Mouse (Mus musculus): ENCODE measurements around the gene Isg15. TPM values are rescaled to one million over a fixed set of nuclear protein-coding genes. Genes with fewer than 3 reads are reported as not detected.
A peak's percentile ranks its signal among the peaks of the same experiment; 100 is the strongest.

Gene Isg15
- polyA plus RNA-seq, 1 experiment from 2014 or later: 13.8 TPM

DNA sequence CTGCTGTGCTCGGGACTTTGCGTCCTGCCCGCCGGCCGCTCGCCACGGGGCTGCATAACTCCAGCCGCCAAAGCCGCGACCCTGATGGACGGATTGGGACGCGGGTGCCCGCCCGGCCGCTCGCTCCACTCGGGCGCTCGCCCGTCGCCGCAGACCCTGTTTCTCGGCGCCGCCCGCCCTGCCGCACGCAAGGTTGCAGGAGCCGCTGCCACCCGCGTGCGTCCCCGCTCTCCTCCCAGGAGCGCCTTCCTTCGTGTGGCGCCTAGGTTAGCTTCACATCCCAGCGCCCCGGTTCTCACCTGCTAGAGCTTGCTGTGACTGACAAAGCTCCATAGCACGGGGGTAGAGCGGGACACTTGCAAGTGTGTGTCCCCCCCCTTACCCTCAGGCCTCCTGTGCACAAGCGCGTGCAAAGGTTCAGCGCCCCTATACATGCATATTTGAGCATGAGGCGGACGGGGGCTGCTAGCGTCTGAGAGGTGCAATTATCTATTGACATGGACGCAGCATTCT, 34.1 kb upstream of the Isg15 start, which contains the start of gene Plekhn1:
Gene Plekhn1 (minus strand): TSS at position 157 of the 513 bp plus-strand sequence.
- peak within 1 kb of the TSS; percentile 41 for H3K9ac ChIP-seq (replicated peaks; ENCODE audit: low read depth)
- DNase-seq (ENCODE audit: low spot score) (peak; percentile 72), ATAC-seq (peak; percentile 51)
- TF ChIP-seq CTCF (IDR thresholded peaks at IDR 0.05) (no peak), EP300 (IDR thresholded peaks at IDR 0.05) (no peak)
- peak within 1 kb of the TSS; percentile 79 for H3K4me3 ChIP-seq (ENCODE audit: low read depth, low read length)
- H3K4me2 ChIP-seq (replicated peaks; ENCODE audit: low read depth, low read length): peak within 1 kb of the TSS; percentile 94
- H3K9me3 ChIP-seq (ENCODE audit: low read length): no peaks in the 10 kb centered on the region
- peak within 1 kb of the TSS; percentile 77 for H3K27ac ChIP-seq (ENCODE audit: low read length)
- H3K4me1 ChIP-seq (ENCODE audit: insufficient read depth, low read depth, low read length): peaks cover 7% of the 10 kb centered on the region; the same call in 1 of the 2 replicates
- under 1% methylated on average over 30 of the region's 48 CpGs for WGBS
- no peaks in the 10 kb centered on the region for H3K27me3 ChIP-seq (replicated peaks; ENCODE audit: insufficient read depth, low read length)
- H3K36me3 ChIP-seq (ENCODE audit: insufficient read depth, low read length): peaks cover 12% of the 10 kb centered on the region; the same call in 1 of the 2 replicates

DNA sequence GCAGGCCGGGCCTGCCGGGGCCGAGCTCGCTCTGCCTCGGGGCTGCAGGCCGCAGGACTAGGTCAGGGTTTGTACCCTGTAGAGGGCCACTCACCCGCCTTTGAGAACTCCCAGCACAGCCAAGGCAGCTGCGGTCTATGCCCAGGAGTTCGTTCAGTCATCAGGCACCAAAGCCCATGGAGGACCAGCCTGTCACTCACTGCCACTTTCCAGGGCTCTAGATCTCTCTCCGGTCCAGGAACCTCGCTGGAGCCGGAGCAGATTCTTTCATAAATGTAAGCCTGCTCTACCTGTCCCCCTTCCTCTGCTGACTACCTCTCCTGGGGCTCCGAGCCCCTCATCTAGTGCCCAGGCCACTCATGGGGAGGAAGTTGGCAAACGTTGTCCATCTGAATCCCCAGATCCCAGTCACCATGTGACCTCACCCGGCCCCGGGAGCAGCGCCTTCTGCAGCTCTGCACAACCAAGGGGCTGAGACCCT, 33.4 kb upstream of the Isg15 start:
- peak; percentile 20 for DNase-seq (ENCODE audit: low spot score)
- ATAC-seq: no peak

DNA sequence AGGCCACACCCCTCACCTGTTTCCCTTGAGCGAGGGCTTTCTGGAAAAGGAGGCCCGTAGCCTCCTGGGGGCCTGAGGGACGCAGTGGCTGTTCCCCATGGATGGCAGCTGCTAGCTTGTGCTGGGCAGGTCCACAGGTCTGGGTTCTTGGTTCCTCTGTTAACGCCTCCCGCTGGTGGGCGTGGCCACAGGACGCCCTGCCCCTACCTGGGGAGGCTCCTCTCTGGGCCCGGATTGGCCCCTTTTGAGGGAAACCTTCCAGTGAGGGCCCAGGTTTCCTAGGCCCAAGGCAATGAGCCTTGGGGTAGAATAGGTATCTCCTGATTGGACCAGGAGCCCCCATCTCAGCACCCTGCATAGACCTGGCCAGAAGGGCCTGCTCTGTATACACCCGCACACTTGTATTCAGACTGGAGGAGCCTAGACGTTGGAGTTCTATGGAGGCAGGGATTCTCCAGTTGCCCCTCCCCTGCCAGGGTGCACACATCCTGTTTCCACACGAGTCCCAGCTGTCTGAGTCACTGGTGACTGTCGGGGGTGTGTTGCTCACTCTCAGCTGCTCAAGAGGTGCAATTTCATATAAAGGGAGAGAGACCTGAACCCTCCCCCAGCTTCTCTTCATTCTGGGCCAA, 27.9 kb upstream of the Isg15 start:
- Histone ChIP-seq H3K9ac (replicated peaks; ENCODE audit: low read depth) (no peak overlapping the region), H3K4me2 (replicated peaks; ENCODE audit: low read depth, low read length) (peak overlapping the region; percentile 56), H3K27ac (ENCODE audit: low read length) (no peak overlapping the region; the same call in 1 of the 2 replicates), H3K36me3 (ENCODE audit: insufficient read depth, low read length) (0 out of 2 replicates have a peak, but pooled peaks cover 12% of the 10 kb centered on the region), H3K4me3 (ENCODE audit: low read depth, low read length) (0 out of 2 replicates have a peak overlapping the region, but pooled peaks have one; percentile 2), H3K27me3 (replicated peaks; ENCODE audit: insufficient read depth, low read length) (no peaks in the 10 kb centered on the region), H3K9me3 (ENCODE audit: low read length) (no peaks in the 10 kb centered on the region), H3K4me1 (ENCODE audit: insufficient read depth, low read depth, low read length) (peaks cover 6% of the 10 kb centered on the region; the same call in 1 of the 2 replicates)
- ATAC-seq (peak; percentile 68), DNase-seq (ENCODE audit: low spot score) (peak; percentile 61)
- TF ChIP-seq EP300 (IDR thresholded peaks at IDR 0.05): no peak
- TF ChIP-seq CTCF (IDR thresholded peaks at IDR 0.05): no peak
- WGBS: 21% methylated on average over 12 of the region's 12 CpGs

More for the DNA sequence above, 33.4 kb upstream of the Isg15 start:
- 1% methylated on average over 17 of the region's 17 CpGs for WGBS
- no peak overlapping the region for H3K27ac ChIP-seq (ENCODE audit: low read length)
- H3K9ac ChIP-seq (replicated peaks; ENCODE audit: low read depth): peak overlapping the region; percentile 27; the same call in 1 of the 2 replicates
- no peak for TF ChIP-seq EP300 (IDR thresholded peaks at IDR 0.05)
- TF ChIP-seq CTCF (IDR thresholded peaks at IDR 0.05): no peak
- no peaks in the 10 kb centered on the region for H3K9me3 ChIP-seq (ENCODE audit: low read length)
- peaks cover 7% of the 10 kb centered on the region; the same call in 1 of the 2 replicates for H3K4me1 ChIP-seq (ENCODE audit: insufficient read depth, low read depth, low read length)
- no peaks in the 10 kb centered on the region for H3K27me3 ChIP-seq (replicated peaks; ENCODE audit: insufficient read depth, low read length)
- peaks cover 12% of the 10 kb centered on the region; the same call in 1 of the 2 replicates for H3K36me3 ChIP-seq (ENCODE audit: insufficient read depth, low read length)
- H3K4me3 ChIP-seq (ENCODE audit: low read depth, low read length): peak overlapping the region; percentile 64
- peak overlapping the region; percentile 94 for H3K4me2 ChIP-seq (replicated peaks; ENCODE audit: low read depth, low read length)

DNA sequence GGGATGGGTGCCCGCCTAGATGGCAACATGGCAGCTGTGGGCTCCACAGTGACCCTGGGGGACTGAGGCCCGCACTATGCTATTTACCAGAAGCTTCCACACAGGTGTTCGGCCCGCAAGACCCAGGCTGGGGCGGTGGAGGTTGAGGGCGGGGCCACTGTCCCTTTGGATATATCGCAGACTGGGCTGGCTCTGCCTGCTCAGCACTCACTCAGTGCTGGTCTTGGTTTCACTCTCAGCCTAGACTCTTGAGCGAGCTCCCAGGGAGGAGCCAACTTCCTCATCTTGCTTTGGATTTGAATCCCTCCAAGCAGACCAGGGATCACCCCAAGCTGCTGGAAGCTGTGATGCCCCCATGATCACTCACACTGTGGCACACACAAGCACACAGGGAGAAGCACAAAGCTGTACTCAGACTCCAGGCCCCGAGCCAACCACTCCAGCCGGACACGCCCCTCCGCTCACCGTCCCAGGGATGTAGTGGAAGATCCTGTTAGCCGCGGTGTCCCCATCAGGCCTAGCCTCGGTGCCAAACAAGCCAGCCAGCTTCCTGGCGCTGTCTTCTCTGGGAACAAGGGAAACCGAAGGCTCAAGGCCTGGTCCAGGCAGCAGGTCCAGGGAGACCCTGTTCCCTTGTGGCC, 27.3 kb upstream of the Isg15 start:
- Histone ChIP-seq H3K27ac (ENCODE audit: low read length) (no peak overlapping the region; the same call in 1 of the 2 replicates), H3K4me2 (replicated peaks; ENCODE audit: low read depth, low read length) (peak overlapping the region; percentile 56), H3K27me3 (replicated peaks; ENCODE audit: insufficient read depth, low read length) (no peaks in the 10 kb centered on the region), H3K4me3 (ENCODE audit: low read depth, low read length) (peak overlapping the region; percentile 2; the same call in 1 of the 2 replicates), H3K4me1 (ENCODE audit: insufficient read depth, low read depth, low read length) (peaks cover 6% of the 10 kb centered on the region; the same call in 1 of the 2 replicates), H3K9ac (replicated peaks; ENCODE audit: low read depth) (no peak overlapping the region), H3K36me3 (ENCODE audit: insufficient read depth, low read length) (0 out of 2 replicates have a peak, but pooled peaks cover 12% of the 10 kb centered on the region), H3K9me3 (ENCODE audit: low read length) (no peaks in the 10 kb centered on the region)
- DNase-seq (ENCODE audit: low spot score): peak; percentile 52
- ATAC-seq: peak; percentile 60
- no peak for TF ChIP-seq CTCF (IDR thresholded peaks at IDR 0.05)
- no peak for TF ChIP-seq EP300 (IDR thresholded peaks at IDR 0.05)
- WGBS: 32% methylated on average over 18 of the region's 18 CpGs

DNA sequence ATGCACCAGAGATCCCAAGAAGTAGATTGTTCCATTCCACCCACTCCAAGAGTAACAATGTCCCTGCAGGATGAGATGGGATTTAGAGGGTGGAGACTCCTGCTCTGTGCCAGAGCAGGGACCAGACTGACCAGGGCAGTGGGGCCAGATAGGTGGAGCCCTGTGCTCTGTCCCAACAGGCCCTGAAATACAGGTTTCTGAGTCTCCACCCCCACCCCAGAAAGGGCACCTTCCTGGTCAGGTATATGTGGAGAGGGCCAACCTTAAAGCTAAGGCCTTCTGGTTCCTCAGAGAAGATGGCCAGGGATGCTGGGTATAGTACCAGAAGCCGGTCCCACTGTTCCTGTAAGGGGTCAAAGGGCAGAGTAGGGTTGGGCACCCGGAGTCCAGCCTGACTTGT, 23.7 kb upstream of the Isg15 start:
- no peak overlapping the region for H3K9ac ChIP-seq (replicated peaks; ENCODE audit: low read depth)
- no peak overlapping the region for H3K27ac ChIP-seq (ENCODE audit: low read length)
- no peaks in the 10 kb centered on the region for H3K27me3 ChIP-seq (replicated peaks; ENCODE audit: insufficient read depth, low read length)
- no peak overlapping the region for H3K4me2 ChIP-seq (replicated peaks; ENCODE audit: low read depth, low read length)
- TF ChIP-seq CTCF (IDR thresholded peaks at IDR 0.05): no peak
- no peak for TF ChIP-seq EP300 (IDR thresholded peaks at IDR 0.05)
- no peak overlapping the region for H3K4me3 ChIP-seq (ENCODE audit: low read depth, low read length)
- DNase-seq (ENCODE audit: low spot score) (no peak), ATAC-seq (no peak)
- H3K9me3 ChIP-seq (ENCODE audit: low read length): no peaks in the 10 kb centered on the region
- H3K4me1 ChIP-seq (ENCODE audit: insufficient read depth, low read depth, low read length): peaks cover 6% of the 10 kb centered on the region; the same call in 1 of the 2 replicates
- H3K36me3 ChIP-seq (ENCODE audit: insufficient read depth, low read length): no peaks in the 10 kb centered on the region
- WGBS: 86% methylated on average over 2 of the region's 2 CpGs

DNA sequence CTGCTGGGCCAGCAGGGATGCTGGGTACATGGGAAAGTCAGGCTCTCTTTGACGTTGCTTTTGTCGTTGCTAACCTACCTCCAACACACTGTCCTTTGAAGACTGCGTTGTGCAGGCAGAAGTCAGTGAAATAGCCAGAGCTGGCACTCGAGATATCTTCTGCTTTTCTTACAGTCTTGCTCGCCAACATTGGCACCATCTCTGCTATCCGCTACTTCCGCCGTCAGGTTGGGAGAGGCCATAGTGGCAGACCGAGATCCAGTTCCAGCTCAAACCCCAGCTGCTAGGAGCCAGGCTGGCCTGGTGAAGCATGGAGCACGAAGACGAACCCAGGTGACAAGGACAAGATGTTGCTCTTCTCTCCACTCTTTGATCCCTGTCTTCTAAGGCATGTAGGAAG, 19.3 kb upstream of the Isg15 start:
- Histone ChIP-seq H3K27ac (ENCODE audit: low read length) (no peak overlapping the region), H3K9me3 (ENCODE audit: low read length) (no peaks in the 10 kb centered on the region), H3K4me1 (ENCODE audit: insufficient read depth, low read depth, low read length) (no peaks in the 10 kb centered on the region), H3K4me3 (ENCODE audit: low read depth, low read length) (no peak overlapping the region), H3K36me3 (ENCODE audit: insufficient read depth, low read length) (no peaks in the 10 kb centered on the region), H3K4me2 (replicated peaks; ENCODE audit: low read depth, low read length) (no peak overlapping the region), H3K27me3 (replicated peaks; ENCODE audit: insufficient read depth, low read length) (no peaks in the 10 kb centered on the region), H3K9ac (replicated peaks; ENCODE audit: low read depth) (no peak overlapping the region)
- DNase-seq (ENCODE audit: low spot score): no peak
- 80% methylated on average over 11 of the region's 11 CpGs for WGBS
- TF ChIP-seq EP300 (IDR thresholded peaks at IDR 0.05) (no peak), CTCF (IDR thresholded peaks at IDR 0.05) (no peak)
- no peak for ATAC-seq
